Mouse (Mus musculus): Measurements from ENCODE around the gene E2f6. TPM values are rescaled to one million over a fixed set of nuclear protein-coding genes. Genes with fewer than 3 reads are reported as not detected.

Gene E2f6
- polyA plus RNA-seq, 1 experiment from 2014 or later = 56.7 TPM

DNA sequence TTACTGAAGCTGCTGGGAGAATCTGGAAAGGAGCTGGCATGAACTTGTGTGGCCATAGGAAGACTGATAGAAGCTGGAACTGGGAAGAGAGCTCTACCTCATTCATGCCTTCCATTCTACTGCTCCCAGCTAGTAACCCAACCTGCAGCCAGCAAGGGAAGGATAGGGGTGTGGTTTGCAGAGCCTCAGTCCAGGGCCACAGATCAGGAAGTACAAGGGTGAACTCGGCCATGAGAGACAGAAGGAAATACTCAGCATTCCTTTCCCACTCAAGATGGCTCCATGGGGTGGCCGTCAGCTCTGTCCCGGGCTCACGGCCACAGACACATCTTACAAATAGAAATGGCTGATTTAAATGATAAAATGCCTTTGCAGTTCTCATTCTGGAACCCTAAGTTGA lies 20.3 kb downstream of the E2f6 start:
- Histone ChIP-seq H3K9ac (ENCODE audit: low read depth, low read length) (no peak overlapping the region), H3K9me3 (ENCODE audit: control insufficient read depth, low read length) (no peaks in the 10 kb centered on the region), H3K4me2 (replicated peaks; ENCODE audit: low read depth, low read length) (no peak overlapping the region), H3K27ac (ENCODE audit: low read depth, low read length) (no peak overlapping the region), H3K27me3 (ENCODE audit: control insufficient read depth, insufficient read depth, low read length) (no peaks in the 10 kb centered on the region), H3K4me1 (ENCODE audit: control insufficient read depth, insufficient read depth, low read length) (peaks cover 4% of the 10 kb centered on the region; the same call in 1 of the 2 replicates), H3K4me3 (ENCODE audit: low read length) (no peak overlapping the region), H3K36me3 (ENCODE audit: control insufficient read depth, insufficient read depth, low read length) (peaks cover 18% of the 10 kb centered on the region)
- 57% methylated on average over 4 of the region's 4 CpGs for WGBS
- ATAC-seq (ENCODE audit: low FRiP score, low TSS enrichment) = no peak

DNA sequence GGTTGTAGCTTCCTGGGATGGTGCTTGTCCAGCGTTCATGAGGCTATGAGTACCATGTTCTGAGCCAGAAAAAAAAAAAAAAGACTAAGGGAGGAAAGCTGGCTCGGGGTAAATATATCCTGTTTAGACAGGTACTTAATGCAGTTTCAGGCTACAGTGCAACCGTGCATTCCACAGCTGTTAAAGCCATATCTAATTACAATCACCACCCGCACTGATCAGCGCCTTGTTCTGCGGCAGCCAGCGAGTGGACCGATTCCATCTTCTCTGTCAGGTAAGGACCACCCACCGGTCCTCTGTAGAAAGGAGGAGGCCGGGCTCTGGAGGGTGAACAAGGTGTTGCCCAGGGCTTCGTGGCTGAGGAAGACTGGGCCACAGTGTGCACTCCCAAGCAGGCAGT lies 23.9 kb downstream of the E2f6 start:
- Histone ChIP-seq H3K36me3 (ENCODE audit: control insufficient read depth, insufficient read depth, low read length) (no peaks in the 10 kb centered on the region), H3K9me3 (ENCODE audit: control insufficient read depth, low read length) (peaks cover 4% of the 10 kb centered on the region; the same call in 1 of the 2 replicates), H3K27me3 (ENCODE audit: control insufficient read depth, insufficient read depth, low read length) (no peaks in the 10 kb centered on the region), H3K4me3 (ENCODE audit: low read length) (no peak overlapping the region), H3K4me1 (ENCODE audit: control insufficient read depth, insufficient read depth, low read length) (peaks cover 7% of the 10 kb centered on the region; the same call in 1 of the 2 replicates), H3K27ac (ENCODE audit: low read depth, low read length) (no peak overlapping the region), H3K4me2 (replicated peaks; ENCODE audit: low read depth, low read length) (no peak overlapping the region), H3K9ac (ENCODE audit: low read depth, low read length) (no peak overlapping the region)
- 37% methylated on average over 11 of the region's 11 CpGs for WGBS
- ATAC-seq (ENCODE audit: low FRiP score, low TSS enrichment) = peak; percentile 66

DNA sequence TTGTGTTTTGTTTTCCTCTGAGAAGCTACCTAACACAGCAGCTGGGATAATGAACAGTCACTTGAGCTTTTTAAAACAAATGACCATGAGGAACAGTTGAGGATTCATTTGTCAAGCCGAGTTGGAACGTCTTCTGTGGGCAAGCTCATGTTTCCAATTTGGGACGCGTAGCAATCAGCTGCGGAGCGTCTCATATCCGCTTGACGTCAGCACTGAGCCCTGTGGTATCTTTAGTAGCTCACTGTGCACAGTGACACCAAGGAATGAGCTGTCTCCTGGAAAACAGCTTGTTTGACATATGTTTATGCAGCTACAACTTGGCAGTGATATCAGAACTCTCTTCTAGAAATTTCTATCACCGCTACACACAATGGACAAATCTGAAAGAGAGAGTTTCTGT lies 25.4 kb downstream of the E2f6 start:
- no peak overlapping the region for H3K9ac ChIP-seq (ENCODE audit: low read depth, low read length)
- 32% methylated on average over 9 of the region's 9 CpGs for WGBS
- H3K4me3 ChIP-seq (ENCODE audit: low read length) = no peak overlapping the region
- no peaks in the 10 kb centered on the region for H3K27me3 ChIP-seq (ENCODE audit: control insufficient read depth, insufficient read depth, low read length)
- peaks cover 7% of the 10 kb centered on the region; the same call in 1 of the 2 replicates for H3K4me1 ChIP-seq (ENCODE audit: control insufficient read depth, insufficient read depth, low read length)
- no peaks in the 10 kb centered on the region for H3K36me3 ChIP-seq (ENCODE audit: control insufficient read depth, insufficient read depth, low read length)
- peaks cover 4% of the 10 kb centered on the region; the same call in 1 of the 2 replicates for H3K9me3 ChIP-seq (ENCODE audit: control insufficient read depth, low read length)
- no peak overlapping the region for H3K27ac ChIP-seq (ENCODE audit: low read depth, low read length)
- ATAC-seq (ENCODE audit: low FRiP score, low TSS enrichment) = no peak; the same call in 1 of the 2 replicates
- no peak overlapping the region for H3K4me2 ChIP-seq (replicated peaks; ENCODE audit: low read depth, low read length)

DNA sequence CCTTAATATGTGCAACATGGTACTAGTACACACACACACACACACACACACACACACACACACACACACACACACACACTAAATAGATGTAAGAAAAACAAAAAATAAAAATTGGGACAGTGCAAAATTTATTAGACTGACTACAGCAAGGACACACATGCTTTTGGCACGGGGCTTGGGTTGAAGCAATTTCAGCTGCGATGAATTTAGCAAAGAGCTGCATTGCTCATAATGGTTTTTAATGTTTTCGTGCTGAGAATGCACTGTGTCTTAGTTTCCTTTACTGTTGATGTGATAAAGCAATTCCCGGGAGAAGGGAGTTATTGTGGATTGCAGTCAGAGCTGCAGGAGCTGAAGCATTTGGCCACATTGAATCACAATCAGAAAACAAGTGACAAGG lies 27.0 kb downstream of the E2f6 start:
- H3K36me3 ChIP-seq (ENCODE audit: control insufficient read depth, insufficient read depth, low read length) = no peaks in the 10 kb centered on the region
- no peak overlapping the region for H3K4me2 ChIP-seq (replicated peaks; ENCODE audit: low read depth, low read length)
- H3K27me3 ChIP-seq (ENCODE audit: control insufficient read depth, insufficient read depth, low read length) = no peaks in the 10 kb centered on the region
- no peak for ATAC-seq (ENCODE audit: low FRiP score, low TSS enrichment)
- H3K9me3 ChIP-seq (ENCODE audit: control insufficient read depth, low read length) = peaks cover 4% of the 10 kb centered on the region; the same call in 1 of the 2 replicates
- no peak overlapping the region for H3K4me3 ChIP-seq (ENCODE audit: low read length)
- WGBS = 81% methylated on average over 4 of the region's 4 CpGs
- no peak overlapping the region for H3K27ac ChIP-seq (ENCODE audit: low read depth, low read length)
- peaks cover 7% of the 10 kb centered on the region; the same call in 1 of the 2 replicates for H3K4me1 ChIP-seq (ENCODE audit: control insufficient read depth, insufficient read depth, low read length)
- H3K9ac ChIP-seq (ENCODE audit: low read depth, low read length) = no peak overlapping the region

DNA sequence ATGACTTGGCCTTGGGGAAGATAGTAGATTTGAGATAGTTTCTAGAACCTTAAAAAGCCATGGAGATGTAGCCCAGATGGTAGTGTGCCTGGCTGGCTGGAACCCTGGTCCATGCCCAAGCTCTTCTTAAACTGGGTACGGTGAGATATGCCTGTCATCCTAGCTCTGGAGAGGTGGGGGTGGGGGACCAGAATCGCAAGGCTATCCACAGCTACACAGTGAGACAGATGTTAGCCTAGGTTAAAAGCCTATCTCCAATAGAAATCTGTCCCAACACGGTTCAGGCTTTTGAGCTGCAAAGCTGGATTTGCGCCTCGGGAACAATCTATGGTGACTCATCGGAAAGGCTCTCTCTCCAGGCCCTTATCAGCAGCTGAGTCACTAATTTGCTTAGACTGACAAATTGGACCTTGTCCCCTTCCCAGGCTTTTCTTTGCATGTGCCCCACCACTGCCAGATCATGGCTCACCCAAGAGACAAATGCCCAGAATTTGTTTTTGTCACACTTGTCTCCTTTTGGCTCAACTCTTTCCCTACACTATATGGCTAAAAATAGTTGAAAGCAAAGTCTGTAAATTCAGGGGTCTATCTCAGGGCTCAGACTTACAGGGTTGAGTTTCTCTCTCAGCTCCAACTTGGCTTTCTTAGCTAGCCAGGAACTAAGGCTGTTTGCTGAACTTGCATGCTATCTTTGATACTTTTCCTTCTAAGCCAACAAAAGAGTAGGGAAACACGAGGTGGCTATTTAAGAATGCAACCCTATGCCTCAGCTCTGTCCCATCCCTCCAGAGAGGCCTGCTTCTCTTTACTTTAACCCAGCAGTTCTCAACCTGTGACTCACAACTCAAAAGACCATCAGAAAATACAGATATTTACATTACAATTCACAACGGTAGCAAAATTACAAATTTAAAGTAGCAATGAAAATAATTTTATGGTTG lies 30.3 kb downstream of the E2f6 start:
- no peak overlapping the region for H3K4me2 ChIP-seq (replicated peaks; ENCODE audit: low read depth, low read length)
- no peaks in the 10 kb centered on the region for H3K36me3 ChIP-seq (ENCODE audit: control insufficient read depth, insufficient read depth, low read length)
- no peak overlapping the region for H3K27ac ChIP-seq (ENCODE audit: low read depth, low read length)
- peaks cover 4% of the 10 kb centered on the region; the same call in 1 of the 2 replicates for H3K9me3 ChIP-seq (ENCODE audit: control insufficient read depth, low read length)
- no peak overlapping the region for H3K9ac ChIP-seq (ENCODE audit: low read depth, low read length)
- ATAC-seq (ENCODE audit: low FRiP score, low TSS enrichment) = no peak
- H3K4me3 ChIP-seq (ENCODE audit: low read length) = no peak overlapping the region
- WGBS = 77% methylated on average over 8 of the region's 8 CpGs
- peaks cover 6% of the 10 kb centered on the region; the same call in 1 of the 2 replicates for H3K4me1 ChIP-seq (ENCODE audit: control insufficient read depth, insufficient read depth, low read length)
- no peaks in the 10 kb centered on the region for H3K27me3 ChIP-seq (ENCODE audit: control insufficient read depth, insufficient read depth, low read length)

DNA sequence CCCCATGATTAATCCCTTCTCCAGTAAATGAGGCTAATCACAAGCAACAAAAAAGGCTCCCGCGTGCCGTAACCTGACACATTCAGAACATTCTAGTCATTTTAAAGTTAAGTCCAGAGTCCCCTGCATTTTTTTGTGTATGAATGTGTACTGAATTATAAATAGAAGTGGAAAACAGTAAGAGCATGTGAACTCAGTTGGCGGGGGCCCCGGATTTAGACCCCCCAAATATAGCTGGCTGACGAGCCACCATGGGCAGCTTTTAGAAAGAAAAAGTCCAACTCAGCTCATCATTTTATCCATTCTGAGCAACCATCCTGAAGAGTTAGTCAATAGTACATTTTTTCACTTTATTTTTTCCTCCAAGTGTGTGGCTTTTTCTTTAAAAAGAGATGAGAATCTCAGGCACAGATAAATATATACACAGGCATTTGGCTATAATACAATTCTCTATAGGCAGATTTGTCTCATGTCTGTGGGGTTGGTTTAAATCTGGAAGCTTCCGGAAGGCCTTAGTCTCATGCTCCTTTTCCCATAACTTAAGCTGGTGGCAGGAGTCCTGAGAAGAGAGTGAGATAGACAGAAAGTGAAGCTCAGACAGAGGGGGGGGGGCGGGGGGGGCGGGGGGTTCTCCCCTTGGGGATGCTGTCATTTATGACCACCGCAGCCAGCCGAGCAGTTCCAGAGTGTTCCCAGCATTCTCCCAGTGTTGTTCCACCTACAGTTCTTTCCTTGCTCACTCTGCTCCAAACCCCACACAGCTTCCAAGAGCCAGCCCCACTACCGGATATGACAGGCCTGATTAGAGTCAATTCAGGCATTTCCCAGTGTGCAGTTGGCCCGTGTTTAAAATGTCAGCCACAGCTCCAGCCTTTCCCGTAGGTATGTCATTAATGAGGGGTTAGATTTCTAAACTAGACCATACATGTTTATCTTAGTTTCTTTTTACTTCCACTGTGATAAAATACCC lies 34.1 kb downstream of the E2f6 start:
- H3K4me2 ChIP-seq (replicated peaks; ENCODE audit: low read depth, low read length) = no peak overlapping the region
- H3K27ac ChIP-seq (ENCODE audit: low read depth, low read length) = no peak overlapping the region
- H3K9me3 ChIP-seq (ENCODE audit: control insufficient read depth, low read length) = no peaks in the 10 kb centered on the region
- H3K4me1 ChIP-seq (ENCODE audit: control insufficient read depth, insufficient read depth, low read length) = 0 out of 2 replicates have a peak, but pooled peaks cover 3% of the 10 kb centered on the region
- H3K4me3 ChIP-seq (ENCODE audit: low read length) = no peak overlapping the region
- ATAC-seq (ENCODE audit: low FRiP score, low TSS enrichment) = peak; percentile 48; the same call in 1 of the 2 replicates
- H3K9ac ChIP-seq (ENCODE audit: low read depth, low read length) = no peak overlapping the region
- 49% methylated on average over 14 of the region's 14 CpGs for WGBS
- no peaks in the 10 kb centered on the region for H3K36me3 ChIP-seq (ENCODE audit: control insufficient read depth, insufficient read depth, low read length)
- H3K27me3 ChIP-seq (ENCODE audit: control insufficient read depth, insufficient read depth, low read length) = no peaks in the 10 kb centered on the region

DNA sequence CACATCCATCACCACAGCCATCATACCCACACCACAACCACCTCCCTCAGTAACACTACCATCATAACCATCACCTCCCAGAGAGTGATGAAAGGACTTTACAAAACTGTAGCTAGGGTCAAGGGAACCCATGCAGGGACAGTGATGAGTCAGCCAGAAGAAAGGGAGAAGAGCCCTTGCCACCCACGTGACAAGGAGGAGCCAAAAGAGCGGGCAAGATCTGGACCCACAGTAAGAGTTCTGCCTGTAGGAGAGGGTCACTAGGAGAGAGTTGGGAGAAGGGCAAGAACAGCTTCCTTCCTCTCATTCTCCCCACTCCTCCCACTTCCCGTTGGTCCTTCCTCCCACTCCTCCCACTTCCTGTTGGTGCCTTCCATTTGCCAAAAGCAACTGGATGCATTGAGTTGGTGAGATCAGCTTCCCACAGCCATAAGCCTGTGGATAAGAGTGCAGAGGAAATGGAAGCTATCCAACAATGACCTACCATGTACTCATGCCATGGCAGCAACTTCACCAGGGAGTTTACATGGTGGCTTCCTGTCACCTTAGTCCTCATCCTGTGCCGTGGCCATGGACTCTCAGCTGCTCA lies 36.5 kb downstream of the E2f6 start:
- no peak overlapping the region for H3K9ac ChIP-seq (ENCODE audit: low read depth, low read length)
- 92% methylated on average over 4 of the region's 4 CpGs for WGBS
- H3K9me3 ChIP-seq (ENCODE audit: control insufficient read depth, low read length) = no peaks in the 10 kb centered on the region
- no peak overlapping the region for H3K27ac ChIP-seq (ENCODE audit: low read depth, low read length)
- H3K4me2 ChIP-seq (replicated peaks; ENCODE audit: low read depth, low read length) = no peak overlapping the region
- peaks cover 10% of the 10 kb centered on the region; the same call in 1 of the 2 replicates for H3K4me1 ChIP-seq (ENCODE audit: control insufficient read depth, insufficient read depth, low read length)
- no peak for ATAC-seq (ENCODE audit: low FRiP score, low TSS enrichment)
- no peak overlapping the region for H3K4me3 ChIP-seq (ENCODE audit: low read length)
- no peaks in the 10 kb centered on the region for H3K36me3 ChIP-seq (ENCODE audit: control insufficient read depth, insufficient read depth, low read length)
- H3K27me3 ChIP-seq (ENCODE audit: control insufficient read depth, insufficient read depth, low read length) = no peaks in the 10 kb centered on the region

DNA sequence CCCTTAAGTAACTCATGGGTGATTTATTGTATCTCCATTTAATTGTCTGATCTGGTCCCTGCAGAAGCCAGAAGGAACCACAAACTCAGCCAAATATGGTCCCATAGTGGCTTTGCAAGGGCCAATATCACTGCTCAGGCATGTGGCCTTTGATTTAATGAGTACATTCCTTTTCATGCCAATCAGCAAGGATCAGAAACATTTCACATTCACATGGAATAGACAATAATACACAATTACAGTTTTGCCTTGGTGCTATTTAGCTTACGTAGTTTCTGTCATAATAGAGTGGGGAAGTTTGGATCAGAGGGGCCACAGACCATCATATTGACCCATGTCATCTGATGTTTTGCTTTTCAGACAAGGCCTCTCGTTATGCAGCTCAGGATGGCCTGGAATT lies 37.7 kb downstream of the E2f6 start:
- H3K4me3 ChIP-seq (ENCODE audit: low read length) = no peak overlapping the region
- no peak for ATAC-seq (ENCODE audit: low FRiP score, low TSS enrichment)
- peaks cover 10% of the 10 kb centered on the region; the same call in 1 of the 2 replicates for H3K4me1 ChIP-seq (ENCODE audit: control insufficient read depth, insufficient read depth, low read length)
- no peak overlapping the region for H3K27ac ChIP-seq (ENCODE audit: low read depth, low read length)
- 70% methylated on average over 2 of the region's 2 CpGs for WGBS
- no peak overlapping the region for H3K4me2 ChIP-seq (replicated peaks; ENCODE audit: low read depth, low read length)
- no peaks in the 10 kb centered on the region for H3K36me3 ChIP-seq (ENCODE audit: control insufficient read depth, insufficient read depth, low read length)
- no peaks in the 10 kb centered on the region for H3K9me3 ChIP-seq (ENCODE audit: control insufficient read depth, low read length)
- no peak overlapping the region for H3K9ac ChIP-seq (ENCODE audit: low read depth, low read length)
- H3K27me3 ChIP-seq (ENCODE audit: control insufficient read depth, insufficient read depth, low read length) = no peaks in the 10 kb centered on the region
